Mouse (Mus musculus): Measurements from ENCODE around the gene 1700001C02Rik. TPM values are rescaled to one million over a fixed set of nuclear protein-coding genes. Genes with fewer than 3 reads are reported as not detected.
A peak's percentile ranks its signal among the peaks of the same experiment; 100 is the strongest.

Gene 1700001C02Rik
- polyA plus RNA-seq, 1 experiment from 2014 or later: not detected

DNA sequence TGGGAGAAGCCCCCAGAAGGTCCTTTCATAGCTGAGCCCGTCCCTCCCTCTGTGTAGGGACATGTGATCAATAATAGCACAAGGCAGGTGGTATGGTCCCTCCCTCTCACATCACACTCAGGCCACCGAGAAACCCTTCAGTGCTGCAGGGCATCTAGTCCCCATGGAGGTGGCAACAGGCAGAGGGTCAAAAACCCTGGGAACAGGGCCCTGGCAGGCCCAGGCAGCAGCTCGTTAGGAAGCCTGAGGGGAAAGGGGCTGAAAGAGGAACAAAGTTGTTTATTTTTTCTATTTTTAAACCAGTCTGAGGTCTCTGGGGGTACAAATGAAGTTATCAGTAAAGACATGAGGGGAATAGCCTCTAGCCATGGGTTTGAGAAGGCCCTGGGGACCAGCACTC is 58.4 kb downstream of the 1700001C02Rik start:
- Histone ChIP-seq H3K9ac (no peak overlapping the region), H3K4me1 (replicated peaks) (peaks cover 7% of the 10 kb centered on the region), H3K36me3 (no peaks in the 10 kb centered on the region), H3K4me3 (no peak overlapping the region), H3K27me3 (no peaks in the 10 kb centered on the region), H3K4me2 (no peak overlapping the region), H3K9me3 (replicated peaks) (no peaks in the 10 kb centered on the region), H3K27ac (peak overlapping the region; percentile 31; the same call in 1 of the 2 replicates)
- WGBS: 51% methylated on average over 3 of the region's 3 CpGs
- ATAC-seq (replicated peaks; ENCODE audit: insufficient number of reproducible peaks, insufficient read depth, low FRiP score, low read depth): no peak

- Histone ChIP-seq H3K4me1 (replicated peaks) (peaks cover 7% of the 10 kb centered on the region), H3K9ac (no peak overlapping the region), H3K4me3 (no peak overlapping the region), H3K9me3 (replicated peaks) (no peaks in the 10 kb centered on the region), H3K27me3 (no peaks in the 10 kb centered on the region), H3K36me3 (no peaks in the 10 kb centered on the region), H3K27ac (peak overlapping the region; percentile 7; the same call in 1 of the 2 replicates), H3K4me2 (no peak overlapping the region)
- peak; percentile 61 for ATAC-seq (replicated peaks; ENCODE audit: insufficient number of reproducible peaks, insufficient read depth, low FRiP score, low read depth)
- 39% methylated on average over 12 of the region's 12 CpGs for WGBS
These were observed 60.3 kb downstream of the 1700001C02Rik start for GRCm38 (mm10) chr5:30525920-30526836.

DNA sequence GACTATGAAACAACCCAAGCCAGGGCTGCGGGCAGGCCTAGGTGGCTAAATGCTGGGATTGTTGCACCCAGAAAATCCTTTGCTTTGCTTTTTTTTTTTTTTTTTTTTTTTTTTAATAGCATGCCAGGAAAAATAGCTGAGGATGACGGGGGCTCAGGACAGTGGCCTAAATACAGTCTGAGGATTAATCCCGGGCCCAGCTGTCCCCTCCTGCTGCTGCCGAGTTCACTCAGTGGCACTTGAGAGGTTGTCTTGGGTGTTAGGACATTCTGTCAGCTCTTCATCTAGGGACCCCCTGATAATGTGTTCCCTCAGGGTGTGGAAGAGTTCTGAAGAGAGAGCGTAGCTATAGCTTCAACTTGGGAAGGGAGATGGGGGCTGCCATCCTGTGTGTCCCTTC is 61.3 kb downstream of the 1700001C02Rik start:
- 68% methylated on average over 5 of the region's 5 CpGs for WGBS
- Histone ChIP-seq H3K36me3 (no peaks in the 10 kb centered on the region), H3K4me2 (no peak overlapping the region), H3K27ac (peak overlapping the region; percentile 7; the same call in 1 of the 2 replicates), H3K27me3 (no peaks in the 10 kb centered on the region), H3K9ac (no peak overlapping the region), H3K4me3 (no peak overlapping the region), H3K4me1 (replicated peaks) (peaks cover 7% of the 10 kb centered on the region), H3K9me3 (replicated peaks) (no peaks in the 10 kb centered on the region)
- ATAC-seq (replicated peaks; ENCODE audit: insufficient number of reproducible peaks, insufficient read depth, low FRiP score, low read depth): no peak

DNA sequence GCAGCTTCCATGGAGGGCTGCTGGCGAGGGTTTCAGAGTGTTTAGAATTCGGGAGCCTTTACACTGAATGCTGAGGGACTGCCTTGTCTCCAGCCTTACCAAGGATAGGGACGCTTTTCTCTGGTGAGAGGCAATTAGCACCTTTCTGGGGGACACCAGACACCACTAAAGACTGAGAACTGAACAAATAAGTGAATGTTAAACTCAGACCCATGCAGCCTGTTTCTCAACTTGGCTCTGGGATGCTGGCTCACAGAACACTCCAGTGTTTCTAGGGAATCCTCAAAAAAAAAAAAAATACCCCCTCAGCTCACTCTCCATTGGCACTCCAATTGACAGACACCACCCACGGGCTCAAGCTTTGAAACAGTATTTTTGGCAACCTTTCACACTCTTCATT is 63.1 kb downstream of the 1700001C02Rik start:
- no peaks in the 10 kb centered on the region for H3K9me3 ChIP-seq (replicated peaks)
- no peak overlapping the region for H3K4me2 ChIP-seq
- H3K9ac ChIP-seq: no peak overlapping the region
- H3K4me3 ChIP-seq: no peak overlapping the region
- no peak overlapping the region for H3K27ac ChIP-seq
- ATAC-seq (replicated peaks; ENCODE audit: insufficient number of reproducible peaks, insufficient read depth, low FRiP score, low read depth): no peak
- H3K4me1 ChIP-seq (replicated peaks): peaks cover 7% of the 10 kb centered on the region
- WGBS: 38% methylated on average over 4 of the region's 4 CpGs
- H3K36me3 ChIP-seq: no peaks in the 10 kb centered on the region
- H3K27me3 ChIP-seq: no peaks in the 10 kb centered on the region

Other genes with a start within 250 kb of the 1700001C02Rik start
- gene Selenoi, start 233.5 kb upstream of the 1700001C02Rik start, polyA plus RNA-seq (2015; fragmentation: Nextera tagmentation; extraction: Ambion mirVana): 13.3 and 13.9 TPM in 2 replicates
- 0.84 and 2.7 TPM in 2 replicates for gene Drc1, start 184.7 kb upstream of the 1700001C02Rik start, polyA plus RNA-seq (2015; fragmentation: Nextera tagmentation; extraction: Ambion mirVana)
- 0.09 and 0.16 TPM in 2 replicates for gene Otof, start 4.1 kb upstream of the 1700001C02Rik start, polyA plus RNA-seq (2015; fragmentation: Nextera tagmentation; extraction: Ambion mirVana)
- not detected in 2 replicates for gene Cib4, start 79.8 kb downstream of the 1700001C02Rik start, polyA plus RNA-seq (2015; fragmentation: Nextera tagmentation; extraction: Ambion mirVana)
- 16.5 and 27.5 TPM in 2 replicates for gene Kcnk3, start 122.1 kb downstream of the 1700001C02Rik start, polyA plus RNA-seq (2015; fragmentation: Nextera tagmentation; extraction: Ambion mirVana)
- gene Slc35f6, start 181.9 kb downstream of the 1700001C02Rik start, polyA plus RNA-seq (2015; fragmentation: Nextera tagmentation; extraction: Ambion mirVana): 22.2 and 28.2 TPM in 2 replicates
- 210 and 218 TPM in 2 replicates for gene Cenpa, start 200.7 kb downstream of the 1700001C02Rik start, polyA plus RNA-seq (2015; fragmentation: Nextera tagmentation; extraction: Ambion mirVana)
- gene Dpysl5, start 245.5 kb downstream of the 1700001C02Rik start, polyA plus RNA-seq (2015; fragmentation: Nextera tagmentation; extraction: Ambion mirVana): 2.2 and 4.7 TPM in 2 replicates

All from heart, embryonic 15.5 days (tissue).